Mouse (Mus musculus) megakaryocyte progenitor cell, adult 5-6 weeks (primary cell): ENCODE measurements around the gene Zgrf1. TPM values are rescaled to one million over a fixed set of nuclear protein-coding genes. Genes with fewer than 3 reads are reported as not detected.

Source experiments
- ATAC-seq: replicated peaks from 2 replicates; pipeline ENCODE4 v1.8.0; 2016; ENCODE audit warnings: mild to moderate bottlenecking, moderate TSS enrichment, inconsistent platforms; ENCODE audit not compliant: poor library complexity
- total RNA-seq, 2 experiments: library from RNA; stranded (forward) in 1 of 2; stranded (reverse) in 1 of 2; fragments of 157-497, 149-512 nt in 1 of 2; fragments of 200-1000 nt in 1 of 2; gene quantifications; 2 replicates each; pipeline versions ENCODE4 v1.2.3 to v1.2.4; 2015 to 2017

Zgrf1 gene
- total RNA-seq, 2 experiments from 2014 or later = 22.2 to 23.0 TPM

- ATAC-seq = no peak
Observed at GRCm38 (mm10) chr3:127554723-127555122, 1.4 kb downstream of the Zgrf1 start.

- ATAC-seq = no peak
Observed at GRCm38 (mm10) chr3:127558201-127558600, 4.9 kb downstream of the Zgrf1 start.

- no peak for ATAC-seq
Observed at GRCm38 (mm10) chr3:127562974-127563373, 9.7 kb downstream of the Zgrf1 start.

- peak; percentile 72 for ATAC-seq
Observed at GRCm38 (mm10) chr3:127565129-127565528, 11.8 kb downstream of the Zgrf1 start.

DNA sequence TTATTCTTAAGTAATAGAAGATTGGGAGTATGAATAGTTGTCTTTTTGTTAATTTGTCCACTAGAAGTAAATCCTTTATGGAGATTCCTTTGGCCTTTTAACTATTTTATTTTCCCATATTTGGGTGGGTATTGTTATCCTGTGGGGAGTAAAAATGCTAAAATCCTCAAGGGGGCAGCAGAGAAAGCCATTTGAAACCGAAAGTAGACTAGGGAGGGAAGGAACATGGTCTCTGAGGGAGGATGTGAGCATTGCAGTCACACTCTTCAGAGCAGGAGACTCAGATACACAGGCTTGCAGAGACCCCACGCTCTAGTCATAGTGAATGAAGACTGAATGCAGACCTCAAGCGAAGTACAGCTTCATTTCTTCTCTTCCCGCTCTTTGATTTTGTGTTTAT lies 19.3 kb downstream of the Zgrf1 start:
- ATAC-seq = peak; percentile 100

GRCm38 (mm10) chr3:127597136-127597535 lies 43.8 kb downstream of the Zgrf1 start:
- ATAC-seq = no peak

DNA sequence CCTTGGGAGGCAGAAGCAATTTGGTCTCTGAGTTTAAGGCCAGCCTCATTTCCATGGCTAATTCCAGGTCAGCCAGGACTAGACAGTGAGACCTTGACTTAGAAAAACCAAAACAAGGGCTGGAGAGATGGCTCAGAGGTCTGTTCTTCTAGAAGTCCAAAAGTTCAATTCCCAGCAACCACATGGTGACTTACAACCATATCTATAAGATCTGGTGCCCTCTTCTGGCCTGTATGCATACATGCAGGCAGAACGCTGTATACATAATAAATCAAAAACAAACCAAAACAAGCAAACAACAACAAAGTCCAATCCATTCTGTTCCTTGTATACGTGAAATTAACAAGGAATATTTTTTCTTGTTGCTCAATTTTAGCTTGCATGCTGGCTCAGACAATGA lies 54.8 kb downstream of the Zgrf1 start:
- ATAC-seq = peak; percentile 65

GRCm38 (mm10) chr3:127625296-127625695 lies 72.0 kb downstream of the Zgrf1 start:
- peak; percentile 96 for ATAC-seq

DNA sequence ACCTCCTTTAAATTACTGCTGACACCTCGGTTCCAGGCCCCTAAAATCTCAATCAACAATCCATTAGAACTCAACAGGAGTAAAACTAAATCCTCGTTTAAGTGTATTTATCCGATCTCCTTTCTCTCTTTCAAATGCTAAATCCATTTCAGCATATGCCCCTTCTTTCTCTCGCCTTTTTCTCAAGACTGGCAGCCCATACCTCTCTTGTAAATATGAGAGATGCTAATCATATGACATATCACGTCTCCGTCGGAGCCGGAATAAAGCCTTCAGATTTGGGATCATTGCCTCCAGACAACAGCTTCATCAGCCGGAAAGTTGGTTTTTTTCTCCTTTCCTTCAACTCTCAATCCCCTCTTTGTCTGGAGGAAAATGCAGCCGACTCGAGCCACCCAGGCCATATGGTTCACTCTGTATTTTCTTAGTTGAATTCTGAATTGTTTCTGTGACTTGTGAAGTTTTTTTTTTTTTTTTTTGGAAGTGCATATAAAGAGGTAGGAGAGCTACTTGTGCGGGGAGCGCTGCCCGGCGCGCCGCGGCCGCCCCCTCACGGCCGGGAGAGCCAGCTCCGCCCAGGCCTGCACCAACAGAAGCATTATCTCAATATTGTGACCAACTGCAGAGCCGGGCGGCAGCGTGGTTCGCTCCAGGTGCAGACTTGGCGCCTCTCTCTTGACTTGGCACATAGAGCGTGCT lies 72.6 kb downstream of the Zgrf1 start:
- peak; percentile 66 for ATAC-seq

GRCm38 (mm10) chr3:127626524-127626923 lies 73.2 kb downstream of the Zgrf1 start:
- ATAC-seq = no peak

- no peak for ATAC-seq
Observed at GRCm38 (mm10) chr3:127627151-127627955, 74.1 kb downstream of the Zgrf1 start.

GRCm38 (mm10) chr3:127627956-127628310 lies 74.6 kb downstream of the Zgrf1 start:
- no peak for ATAC-seq

GRCm38 (mm10) chr3:127628311-127629184 lies 75.3 kb downstream of the Zgrf1 start:
- no peak for ATAC-seq

GRCm38 (mm10) chr3:127630190-127630589 lies 76.9 kb downstream of the Zgrf1 start:
- no peak for ATAC-seq

- no peak for ATAC-seq
Observed at GRCm38 (mm10) chr3:127630735-127631372, 77.6 kb downstream of the Zgrf1 start.

DNA sequence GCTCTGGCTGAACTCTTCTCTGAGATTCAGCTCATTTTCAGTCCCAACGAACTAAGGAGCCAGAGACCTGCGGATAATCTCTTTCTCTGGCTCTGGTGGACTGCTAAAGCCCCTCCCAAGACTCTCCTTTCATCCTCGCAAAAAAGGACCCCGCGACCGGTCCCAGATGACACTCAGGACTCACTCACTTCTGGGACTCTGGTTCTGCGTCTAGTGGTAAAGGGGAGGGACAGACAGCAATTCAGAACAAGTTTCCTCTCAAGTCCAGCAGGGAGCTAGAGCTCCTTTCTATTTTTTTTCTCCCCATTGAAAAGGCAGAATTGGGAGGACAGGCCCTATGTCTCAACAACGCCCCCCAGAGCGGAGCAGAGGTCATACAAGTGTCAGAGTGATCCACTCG lies 78.3 kb downstream of the Zgrf1 start:
- no peak for ATAC-seq

GRCm38 (mm10) chr3:127632531-127632930 lies 79.2 kb downstream of the Zgrf1 start:
- ATAC-seq = peak; percentile 35

GRCm38 (mm10) chr3:127633080-127634032 lies 80.1 kb downstream of the Zgrf1 start, which contains the start of gene Neurog2:
Gene Neurog2 (plus strand): TSS chr3:127633135.
- no peak; the same call in 1 of the 2 replicates for ATAC-seq

DNA sequence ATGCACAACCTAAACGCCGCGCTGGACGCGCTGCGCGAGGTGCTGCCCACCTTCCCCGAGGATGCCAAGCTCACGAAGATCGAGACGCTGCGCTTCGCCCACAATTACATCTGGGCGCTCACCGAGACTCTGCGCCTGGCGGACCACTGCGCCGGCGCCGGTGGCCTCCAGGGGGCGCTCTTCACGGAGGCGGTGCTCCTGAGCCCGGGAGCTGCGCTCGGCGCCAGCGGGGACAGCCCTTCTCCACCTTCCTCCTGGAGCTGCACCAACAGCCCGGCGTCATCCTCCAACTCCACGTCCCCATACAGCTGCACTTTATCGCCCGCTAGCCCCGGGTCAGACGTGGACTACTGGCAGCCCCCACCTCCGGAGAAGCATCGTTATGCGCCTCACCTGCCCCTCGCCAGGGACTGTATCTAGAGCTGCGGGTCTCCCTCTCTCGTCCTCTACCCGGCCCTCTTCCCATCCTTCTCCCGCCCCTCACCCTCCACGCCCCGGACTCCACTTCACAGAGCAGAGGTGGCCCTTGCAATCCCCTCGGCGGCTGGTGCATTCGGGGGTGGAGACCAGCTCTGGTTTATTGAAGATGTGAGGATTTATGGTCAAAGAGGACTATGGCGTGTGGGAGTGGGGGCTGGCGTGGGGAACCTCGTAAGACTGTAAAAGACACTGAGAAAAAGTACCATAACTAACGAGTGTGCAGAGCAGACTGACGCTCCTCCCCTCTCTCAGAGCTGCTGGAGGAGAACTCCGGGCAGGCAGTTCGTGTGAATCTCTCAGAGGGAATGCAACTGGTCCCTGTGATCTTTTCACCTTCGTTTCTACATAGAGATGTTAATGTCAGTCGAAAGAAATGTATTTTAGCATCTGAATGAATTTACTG lies 81.1 kb downstream of the Zgrf1 start:
- ATAC-seq = peak; percentile 89
